ENCODE assay signal across 8 mouse cellular contexts in genomic region chr14:34616821-34617220, GRCm38 (mm10). TPM values are rescaled to one million over a fixed set of nuclear protein-coding genes. Genes with fewer than 3 reads are reported as not detected.
DNase-seq lines count a peak whose midpoint lies in the region; ATAC-seq and TF ChIP-seq lines count a peak whose summit lies in the region.

No protein-coding gene starts in this region.

- no peak overlapping the region for H3K4me3 ChIP-seq in CH12.LX (replicated peaks in 1 of 3; ENCODE audit: low read depth in 2 of 3, low read length in 2 of 3, poor library complexity in 1 of 3)
- H3K4me3 ChIP-seq in forebrain, embryonic 12.5 days (replicated peaks), result no peak overlapping the region
- H3K4me3 ChIP-seq in heart, postnatal 0 days (ENCODE audit: low read depth, low read length), result no peak overlapping the region
- no peak overlapping the region for H3K4me3 ChIP-seq in liver, embryonic 14.5 days (ENCODE audit: insufficient read depth in 1 of 2, low read depth in 2 of 2, low read length in 2 of 2)
- H3K4me3 ChIP-seq in neural tube, embryonic 12.5 days, result no peak overlapping the region
- H3K4me3 ChIP-seq in stomach, embryonic 16.5 days (replicated peaks; ENCODE audit: low read length), result no peak overlapping the region

- ATAC-seq in forebrain, embryonic 12.5 days (ENCODE audit: low FRiP score), result peak; percentile 87
- ATAC-seq in heart, postnatal 0 days (ENCODE audit: insufficient read depth, low read depth), result peak; percentile 57; the same call in 1 of the 2 replicates
- peak; percentile 57 for ATAC-seq in liver, embryonic 14.5 days (ENCODE audit: insufficient read depth)
- ATAC-seq in neural tube, embryonic 12.5 days (ENCODE audit: low FRiP score, low read depth), result peak; percentile 75
- peak; percentile 45; the same call in 1 of the 2 replicates for ATAC-seq in stomach, embryonic 16.5 days (ENCODE audit: insufficient read depth, low FRiP score)

- no peak for TF ChIP-seq EP300 in CH12.LX (IDR thresholded peaks at IDR 0.05; ENCODE audit: low read length)
- no peak for TF ChIP-seq EP300 in heart, postnatal 0 days (IDR thresholded peaks at IDR 0.05; ENCODE audit: low read depth)
- TF ChIP-seq EP300 in liver, embryonic 14.5 days (IDR thresholded peaks at IDR 0.05; ENCODE audit: low read depth), result no peak

- H3K27me3 ChIP-seq in CH12.LX (replicated peaks), result peaks cover 2% of the 10 kb centered on the region
- peaks cover 41% of the 10 kb centered on the region for H3K27me3 ChIP-seq in forebrain, embryonic 12.5 days
- 0 out of 2 replicates have a peak, but pooled peaks cover 6% of the 10 kb centered on the region for H3K27me3 ChIP-seq in heart, postnatal 0 days (ENCODE audit: control insufficient read depth, insufficient read depth, low read length)
- peaks cover 3% of the 10 kb centered on the region; the same call in 1 of the 2 replicates for H3K27me3 ChIP-seq in liver, embryonic 14.5 days (ENCODE audit: control insufficient read depth, insufficient read depth, low read length)
- 0 out of 2 replicates have a peak, but pooled peaks cover 17% of the 10 kb centered on the region for H3K27me3 ChIP-seq in neural tube, embryonic 12.5 days (replicated peaks)
- H3K27me3 ChIP-seq in stomach, embryonic 16.5 days (ENCODE audit: control insufficient read depth, insufficient read depth, low read length), result no peaks in the 10 kb centered on the region

- dilution Hi-C loops in CH12.LX (cut with MboI; ENCODE audit: extremely low pct_ligation_motif_present, extremely low pct_unique_long_range_greater_than_20kb, low sequenced_read_pairs), result loop anchor here (25.0 kb wide), 1 partner anchor 145 kb away; no protein-coding TSS in a partner anchor

- peak; percentile 94 for TF ChIP-seq RAD21 in CH12.LX (IDR thresholded peaks at IDR 0.05; ENCODE audit: low read depth, low read length)

- WGBS in forebrain, embryonic 12.5 days, result 2% methylated on average over 8 of the region's 8 CpGs
- 3% methylated on average over 8 of the region's 8 CpGs for WGBS in heart, postnatal 0 days
- under 1% methylated on average over 8 of the region's 8 CpGs for WGBS in liver, embryonic 14.5 days (ENCODE audit: insufficient replicate concordance)
- 4% methylated on average over 8 of the region's 8 CpGs for WGBS in neural tube, embryonic 12.5 days
- 2% methylated on average over 8 of the region's 8 CpGs for WGBS in stomach, embryonic 16.5 days

- no peaks in the 10 kb centered on the region for H3K79me2 ChIP-seq in CH12.LX (replicated peaks; ENCODE audit: control insufficient read depth, extremely low read depth, insufficient read depth, poor library complexity, severe bottlenecking)

- no peak overlapping the region for H3K4me2 ChIP-seq in CH12.LX (ENCODE audit: insufficient read depth, low read depth, poor library complexity, severe bottlenecking)
- no peak overlapping the region for H3K4me2 ChIP-seq in forebrain, embryonic 12.5 days
- H3K4me2 ChIP-seq in heart, postnatal 0 days (ENCODE audit: low read depth, low read length), result no peak overlapping the region
- no peak overlapping the region for H3K4me2 ChIP-seq in liver, embryonic 14.5 days (ENCODE audit: low read depth)
- H3K4me2 ChIP-seq in neural tube, embryonic 12.5 days (replicated peaks), result no peak overlapping the region
- H3K4me2 ChIP-seq in stomach, embryonic 16.5 days (ENCODE audit: low read depth, low read length), result no peak overlapping the region

- H3K36me3 ChIP-seq in CH12.LX (replicated peaks in 1 of 2; ENCODE audit: control insufficient read depth in 1 of 2, insufficient read depth in 1 of 2, low read length in 1 of 2), result no peaks in the 10 kb centered on the region
- H3K36me3 ChIP-seq in forebrain, embryonic 12.5 days (replicated peaks), result no peaks in the 10 kb centered on the region
- no peaks in the 10 kb centered on the region for H3K36me3 ChIP-seq in heart, postnatal 0 days (replicated peaks; ENCODE audit: control insufficient read depth, insufficient read depth, low read length)
- no peaks in the 10 kb centered on the region for H3K36me3 ChIP-seq in liver, embryonic 14.5 days (replicated peaks; ENCODE audit: control insufficient read depth, insufficient read depth, low read depth)
- no peaks in the 10 kb centered on the region for H3K36me3 ChIP-seq in neural tube, embryonic 12.5 days
- no peaks in the 10 kb centered on the region for H3K36me3 ChIP-seq in stomach, embryonic 16.5 days (ENCODE audit: control insufficient read depth, insufficient read depth, low read length)

- in situ Hi-C loops in CH12.LX (cut with MboI; ENCODE audit: low pct_ligation_motif_present, low pct_unique_long_range_greater_than_20kb, low sequenced_read_pairs), result no loop called here

- no peak overlapping the region for H3K9ac ChIP-seq in CH12.LX (ENCODE audit: insufficient read depth, low read depth)
- no peak overlapping the region for H3K9ac ChIP-seq in forebrain, embryonic 12.5 days
- H3K9ac ChIP-seq in heart, postnatal 0 days (replicated peaks; ENCODE audit: low read depth, low read length), result no peak overlapping the region
- no peak overlapping the region for H3K9ac ChIP-seq in liver, embryonic 14.5 days (replicated peaks)
- no peak overlapping the region for H3K9ac ChIP-seq in neural tube, embryonic 12.5 days
- no peak overlapping the region for H3K9ac ChIP-seq in stomach, embryonic 16.5 days (ENCODE audit: low read length)

- peak; percentile 82 to 100 for TF ChIP-seq CTCF in CH12.LX (conservative IDR thresholded peaks at IDR 0.05 in 1 of 2, IDR thresholded peaks at IDR 0.05 in 1 of 2; ENCODE audit: low read depth in 2 of 2, low read length in 2 of 2)
- peak; percentile 99 for TF ChIP-seq CTCF in heart, postnatal 0 days (IDR thresholded peaks at IDR 0.05; ENCODE audit: low read depth)
- TF ChIP-seq CTCF in liver, embryonic 14.5 days (IDR thresholded peaks at IDR 0.05; ENCODE audit: low read depth), result peak; percentile 100

- no peaks in the 10 kb centered on the region for H3K9me3 ChIP-seq in CH12.LX (replicated peaks; ENCODE audit: low read length)
- no peaks in the 10 kb centered on the region for H3K9me3 ChIP-seq in forebrain, embryonic 12.5 days
- no peaks in the 10 kb centered on the region for H3K9me3 ChIP-seq in heart, postnatal 0 days (replicated peaks; ENCODE audit: control insufficient read depth, low read length)
- H3K9me3 ChIP-seq in liver, embryonic 14.5 days (ENCODE audit: control insufficient read depth, low read length), result no peaks in the 10 kb centered on the region
- H3K9me3 ChIP-seq in neural tube, embryonic 12.5 days, result no peaks in the 10 kb centered on the region
- H3K9me3 ChIP-seq in stomach, embryonic 16.5 days (replicated peaks; ENCODE audit: control insufficient read depth, low read length), result no peaks in the 10 kb centered on the region

- peaks cover 0 to 4% of the 10 kb centered on the region in 2 experiments; a peak in 1 of 4 replicates for H3K4me1 ChIP-seq in CH12.LX (ENCODE audit: control insufficient read depth in 1 of 2, insufficient read depth in 2 of 2)
- H3K4me1 ChIP-seq in forebrain, embryonic 12.5 days, result peaks cover 9% of the 10 kb centered on the region
- no peaks in the 10 kb centered on the region for H3K4me1 ChIP-seq in heart, postnatal 0 days (ENCODE audit: control insufficient read depth, insufficient read depth)
- H3K4me1 ChIP-seq in liver, embryonic 14.5 days (replicated peaks; ENCODE audit: control insufficient read depth in 2 of 2, insufficient read depth in 2 of 2, low read length in 1 of 2), result peaks cover 3 to 10% of the 10 kb centered on the region in 2 experiments
- H3K4me1 ChIP-seq in neural tube, embryonic 12.5 days, result peaks cover 6% of the 10 kb centered on the region; the same call in 1 of the 2 replicates
- 0 out of 2 replicates have a peak, but pooled peaks cover 5% of the 10 kb centered on the region for H3K4me1 ChIP-seq in stomach, embryonic 16.5 days (ENCODE audit: control insufficient read depth, insufficient read depth, low read length)

- DNase-seq in CH12.LX (ENCODE audit: extremely low read depth), result peak; percentile 80
- DNase-seq in c-Kit-positive CD71-negative TER-119-negative erythroid progenitor cells, embryonic 14.5 days (ENCODE audit: low read depth), result peak; percentile 76
- DNase-seq in heart, postnatal 0 days (ENCODE audit: low spot score), result peak; percentile 87
- peak; percentile 87 to 89 for DNase-seq in kidney, postnatal 25 days
- peak; percentile 52 to 73 (median 60) for DNase-seq in liver, embryonic 14.5 days (ENCODE audit: low read depth in 3 of 3, low spot score in 3 of 3)

- no peak for TF ChIP-seq POLR2A in CH12.LX (IDR thresholded peaks at IDR 0.05; ENCODE audit: low read depth, low read length)

- H3K27ac ChIP-seq in CH12.LX (ENCODE audit: insufficient read depth, low read depth), result no peak overlapping the region
- no peak overlapping the region for H3K27ac ChIP-seq in forebrain, embryonic 12.5 days
- H3K27ac ChIP-seq in heart, postnatal 0 days (ENCODE audit: low read depth), result no peak overlapping the region
- no peak overlapping the region for H3K27ac ChIP-seq in liver, embryonic 14.5 days
- H3K27ac ChIP-seq in neural tube, embryonic 12.5 days, result no peak overlapping the region
- no peak overlapping the region for H3K27ac ChIP-seq in stomach, embryonic 16.5 days (ENCODE audit: low read length)

RNA-seq across cellular contexts. Expression of gene Opn4, which starts 16.9 kb away (rescaled TPM):
- not detected in 2 replicates for total RNA-seq in CH12.LX (2012; rRNA removed)
- not detected in 2 replicates for total RNA-seq in CH12.LX (2014; rRNA removed)
- polyA plus RNA-seq in CH12.LX (2012; ENCODE audit: insufficient read length, low read depth), result not detected in 2 replicates
- polyA plus RNA-seq in forebrain, embryonic 12.5 days (2016; fragmentation: Nextera tagmentation; extraction: Ambion mirVana), result 0.19 and 0.28 TPM in 2 replicates
- total RNA-seq in heart, postnatal 0 days (2014; rRNA removed; ENCODE audit: low replicate concordance), result 5.9 and 8.6 TPM in 2 replicates
- polyA plus RNA-seq in heart, postnatal 0 days (2015; fragmentation: Nextera tagmentation; extraction: Ambion mirVana), result 8.4 and 8.7 TPM in 2 replicates
- polyA plus RNA-seq in liver, embryonic 14.5 days (2012; rRNA removed), result not detected in 2 replicates
- polyA plus RNA-seq in liver, embryonic 14.5 days (2014; fragmentation: Nextera tagmentation; extraction: Ambion mirVana), result not detected in 2 replicates
- polyA plus RNA-seq in neural tube, embryonic 12.5 days (2016; fragmentation: Nextera tagmentation; extraction: Ambion mirVana), result not detected in 2 replicates
- 0.06 TPM in 1 of 2 replicates, not detected in the other for polyA plus RNA-seq in stomach, embryonic 16.5 days (2015; fragmentation: Nextera tagmentation; extraction: Ambion mirVana)

RNA-seq across cellular contexts. Expression of gene Ldb3, which starts 28.3 kb away (rescaled TPM):
- total RNA-seq in CH12.LX (2012; rRNA removed) (0.04 and 0.08 TPM in 2 replicates), CH12.LX (2014; rRNA removed) (0.04 TPM in 1 of 2 replicates, not detected in the other)
- polyA plus RNA-seq in CH12.LX (2012; ENCODE audit: insufficient read length, low read depth), result not detected in 2 replicates
- polyA plus RNA-seq in forebrain, embryonic 12.5 days (2016; fragmentation: Nextera tagmentation; extraction: Ambion mirVana), result 0.13 and 0.20 TPM in 2 replicates
- 518 and 526 TPM in 2 replicates for total RNA-seq in heart, postnatal 0 days (2014; rRNA removed; ENCODE audit: low replicate concordance)
- polyA plus RNA-seq in heart, postnatal 0 days (2015; fragmentation: Nextera tagmentation; extraction: Ambion mirVana), result 376 and 380 TPM in 2 replicates
- polyA plus RNA-seq in liver, embryonic 14.5 days (2012; rRNA removed), result 0.03 and 0.07 TPM in 2 replicates
- polyA plus RNA-seq in liver, embryonic 14.5 days (2014; fragmentation: Nextera tagmentation; extraction: Ambion mirVana), result 0.04 and 0.05 TPM in 2 replicates
- 1.2 and 1.9 TPM in 2 replicates for polyA plus RNA-seq in neural tube, embryonic 12.5 days (2016; fragmentation: Nextera tagmentation; extraction: Ambion mirVana)
- 4.4 and 30.9 TPM in 2 replicates for polyA plus RNA-seq in stomach, embryonic 16.5 days (2015; fragmentation: Nextera tagmentation; extraction: Ambion mirVana)

RNA-seq across cellular contexts. Expression of gene Wapl, which starts 56.9 kb away (rescaled TPM):
- total RNA-seq in CH12.LX (2012; rRNA removed) (114 and 119 TPM in 2 replicates), CH12.LX (2014; rRNA removed) (77.7 and 89.5 TPM in 2 replicates)
- 79.2 and 90.6 TPM in 2 replicates for polyA plus RNA-seq in CH12.LX (2012; ENCODE audit: insufficient read length, low read depth)
- polyA plus RNA-seq in forebrain, embryonic 12.5 days (2016; fragmentation: Nextera tagmentation; extraction: Ambion mirVana), result 37.6 and 38.3 TPM in 2 replicates
- total RNA-seq in heart, postnatal 0 days (2014; rRNA removed; ENCODE audit: low replicate concordance), result 17.1 and 25.2 TPM in 2 replicates
- 10.2 and 10.8 TPM in 2 replicates for polyA plus RNA-seq in heart, postnatal 0 days (2015; fragmentation: Nextera tagmentation; extraction: Ambion mirVana)
- polyA plus RNA-seq in liver, embryonic 14.5 days (2012; rRNA removed), result 12.1 and 25.2 TPM in 2 replicates
- 25.0 and 28.1 TPM in 2 replicates for polyA plus RNA-seq in liver, embryonic 14.5 days (2014; fragmentation: Nextera tagmentation; extraction: Ambion mirVana)
- 30.3 and 30.5 TPM in 2 replicates for polyA plus RNA-seq in neural tube, embryonic 12.5 days (2016; fragmentation: Nextera tagmentation; extraction: Ambion mirVana)
- polyA plus RNA-seq in stomach, embryonic 16.5 days (2015; fragmentation: Nextera tagmentation; extraction: Ambion mirVana), result 17.4 and 22.5 TPM in 2 replicates
